Mouse (Mus musculus) ES-Bruce4 (cell line): ENCODE results near the gene Trit1. TPM values are rescaled to one million over a fixed set of nuclear protein-coding genes. Genes with fewer than 3 reads are reported as not detected.

Experiments used
- H3K27ac ChIP-seq: 2 replicates; pipeline ENCODE4 v1.5.1; 2012; ENCODE audit warnings: low read length, inconsistent platforms; ENCODE audit not compliant: insufficient read depth
- H3K27me3 ChIP-seq: 2 replicates; pipeline ENCODE4 v1.6.1; 2012; ENCODE audit warnings: mild to moderate bottlenecking, low read length, inconsistent platforms; ENCODE audit not compliant: control insufficient read depth, poor library complexity, insufficient read depth, severe bottlenecking
- H3K36me3 ChIP-seq: 2 replicates; pipeline ENCODE4 v1.6.1; 2012; ENCODE audit warnings: inconsistent platforms, mild to moderate bottlenecking, low read length, moderate library complexity; ENCODE audit not compliant: control insufficient read depth, poor library complexity, insufficient read depth, severe bottlenecking
- H3K4me1 ChIP-seq: one replicate; pipeline ENCODE4 v1.8.1; 2011; ENCODE audit warnings: low read length; ENCODE audit not compliant: control insufficient read depth, insufficient read depth
- H3K4me3 ChIP-seq: 2 replicates; pipeline ENCODE4 v1.5.1; 2011; ENCODE audit warnings: low read depth, mild to moderate bottlenecking, low read length
- H3K9ac ChIP-seq: 2 replicates; pipeline ENCODE4 v1.6.1; 2012; ENCODE audit warnings: low read depth, mild to moderate bottlenecking, inconsistent platforms; ENCODE audit not compliant: poor library complexity, severe bottlenecking
- H3K9me3 ChIP-seq: replicated peaks from 2 replicates; pipeline ENCODE4 v1.6.1; 2012; ENCODE audit warnings: mild to moderate bottlenecking, low read length, inconsistent platforms; ENCODE audit not compliant: control insufficient read depth, poor library complexity, insufficient read depth, severe bottlenecking
- CTCF ChIP-seq: IDR thresholded peaks from one replicate; pipeline ENCODE4 v1.8.1; 2011; ENCODE audit warnings: low read depth, low read length
- EP300 ChIP-seq: IDR thresholded peaks from 2 replicates; pipeline ENCODE4 v1.6.1; 2011; ENCODE audit warnings: low read depth, low read length; ENCODE audit not compliant: insufficient read depth
- POLR2A ChIP-seq: IDR thresholded peaks from one replicate; pipeline ENCODE4 v1.8.1; 2011; ENCODE audit warnings: low read length; ENCODE audit not compliant: insufficient read depth
- polyA plus RNA-seq: library from polyadenylated mRNA; stranded (reverse); fragments of >200 nt; gene quantifications from 2 replicates; pipeline ENCODE4 v1.2.4, GENCODE M21; 2011; ENCODE audit warnings: low read depth; ENCODE audit not compliant: missing spikeins, insufficient read depth, insufficient read length

Trit1 gene
- polyA plus RNA-seq, 1 experiment: 33.0 TPM

GRCm38 (mm10) chr4:123034841-123035240 is 18.4 kb downstream of the Trit1 start:
- no peak overlapping the region for H3K9ac ChIP-seq
- H3K27me3 ChIP-seq: no peaks in the 10 kb centered on the region
- TF ChIP-seq CTCF (no peak), EP300 (no peak)
- no peaks in the 10 kb centered on the region for H3K4me1 ChIP-seq
- no peaks in the 10 kb centered on the region for H3K9me3 ChIP-seq
- H3K27ac ChIP-seq: no peak overlapping the region
- H3K36me3 ChIP-seq: peaks cover 15% of the 10 kb centered on the region
- no peak overlapping the region for H3K4me3 ChIP-seq

- H3K9me3 ChIP-seq: no peaks in the 10 kb centered on the region
- no peak overlapping the region for H3K4me3 ChIP-seq
- H3K36me3 ChIP-seq: peaks cover 22% of the 10 kb centered on the region
- H3K27me3 ChIP-seq: no peaks in the 10 kb centered on the region
- H3K9ac ChIP-seq: no peak overlapping the region
- H3K4me1 ChIP-seq: no peaks in the 10 kb centered on the region
- TF ChIP-seq CTCF (no peak), EP300 (no peak), POLR2A (no peak)
- no peak overlapping the region for H3K27ac ChIP-seq
These were observed 19.2 kb downstream of the Trit1 start for GRCm38 (mm10) chr4:123035636-123036035.

- Histone ChIP-seq H3K9ac (no peak overlapping the region), H3K4me1 (no peaks in the 10 kb centered on the region), H3K9me3 (no peaks in the 10 kb centered on the region), H3K27ac (no peak overlapping the region), H3K36me3 (peaks cover 17% of the 10 kb centered on the region), H3K4me3 (no peak overlapping the region), H3K27me3 (no peaks in the 10 kb centered on the region)
- TF ChIP-seq EP300 (no peak), POLR2A (no peak), CTCF (no peak)
These were observed 20.3 kb downstream of the Trit1 start for GRCm38 (mm10) chr4:123036710-123037109.

- TF ChIP-seq POLR2A (no peak), EP300 (no peak), CTCF (no peak)
- Histone ChIP-seq H3K36me3 (peaks cover 27% of the 10 kb centered on the region), H3K9me3 (no peaks in the 10 kb centered on the region), H3K9ac (no peak overlapping the region), H3K4me1 (no peaks in the 10 kb centered on the region), H3K27me3 (no peaks in the 10 kb centered on the region), H3K4me3 (no peak overlapping the region), H3K27ac (no peak overlapping the region)
These were observed 24.7 kb downstream of the Trit1 start for GRCm38 (mm10) chr4:123041131-123041530.

GRCm38 (mm10) chr4:123043858-123044257 is 27.5 kb downstream of the Trit1 start:
- Histone ChIP-seq H3K27ac (no peak overlapping the region), H3K4me3 (no peak overlapping the region), H3K27me3 (no peaks in the 10 kb centered on the region), H3K4me1 (no peaks in the 10 kb centered on the region), H3K9ac (no peak overlapping the region), H3K9me3 (no peaks in the 10 kb centered on the region), H3K36me3 (peaks cover 39% of the 10 kb centered on the region)
- no peak for TF ChIP-seq POLR2A
- TF ChIP-seq CTCF: no peak
- TF ChIP-seq EP300: no peak

GRCm38 (mm10) chr4:123044842-123045241 is 28.4 kb downstream of the Trit1 start:
- no peak for TF ChIP-seq CTCF
- no peak for TF ChIP-seq EP300
- no peak for TF ChIP-seq POLR2A
- H3K9me3 ChIP-seq: no peaks in the 10 kb centered on the region
- peaks cover 44% of the 10 kb centered on the region for H3K36me3 ChIP-seq

More at GRCm38 (mm10) chr4:123044842-123045241, 28.4 kb downstream of the Trit1 start:
- no peak overlapping the region for H3K9ac ChIP-seq
- no peak overlapping the region for H3K4me3 ChIP-seq
- no peaks in the 10 kb centered on the region for H3K27me3 ChIP-seq
- H3K4me1 ChIP-seq: no peaks in the 10 kb centered on the region
- H3K27ac ChIP-seq: no peak overlapping the region
